ENCODE assay signal across 17 mouse cellular contexts in the genomic region with DNA sequence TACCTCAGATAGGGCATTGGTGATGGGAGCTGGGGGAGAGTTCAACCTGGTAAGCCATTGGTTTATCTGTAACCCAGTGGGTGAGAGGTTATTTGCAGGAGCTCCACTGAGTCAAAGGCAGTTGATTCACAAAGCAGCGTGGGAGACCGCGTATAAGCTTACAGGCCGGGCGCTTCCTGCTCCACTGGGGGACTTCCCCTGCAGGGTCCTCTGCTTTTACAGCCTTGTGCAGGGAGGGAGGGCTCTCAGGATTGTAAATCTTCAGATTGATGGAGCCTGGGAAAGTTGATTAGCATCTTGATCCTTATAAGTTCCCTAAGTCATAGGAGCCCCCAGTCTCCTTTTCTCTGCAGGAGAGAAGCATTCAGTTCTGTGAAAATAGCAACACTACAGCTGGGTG.
DNase-seq lines count a peak whose midpoint lies in the region; ATAC-seq lines count a peak whose summit lies in the region.
"Had no signal": no experiment of that assay in that cellular context is flagged by ENCODE, and none has a peak within 500 bp of the region (broad histone marks: within the 10 kb centered on the region; RNA-seq: fewer than 3 reads in every experiment).

No protein-coding gene starts in this region.

- no peak overlapping the region for H3K9ac ChIP-seq in hindbrain, embryonic 12.5 days
- no peak overlapping the region for H3K9ac ChIP-seq in hindbrain, embryonic 16.5 days (ENCODE audit: low read depth, low read length)
- H3K9ac ChIP-seq in lung, embryonic 16.5 days (ENCODE audit: low read length), result no peak overlapping the region
- no peak overlapping the region for H3K9ac ChIP-seq in neural tube, embryonic 12.5 days
- H3K9ac ChIP-seq: forebrain, embryonic 12.5 days; heart, embryonic 12.5 days had no signal

- peaks cover 12% of the 10 kb centered on the region for H3K36me3 ChIP-seq in hindbrain, embryonic 12.5 days
- H3K36me3 ChIP-seq in hindbrain, embryonic 16.5 days (ENCODE audit: control insufficient read depth, insufficient read depth, low read length), result peaks cover 7% of the 10 kb centered on the region; the same call in 1 of the 2 replicates
- H3K36me3 ChIP-seq in lung, embryonic 16.5 days (ENCODE audit: control insufficient read depth, insufficient read depth, low read length), result peaks cover 10% of the 10 kb centered on the region
- peaks cover 14% of the 10 kb centered on the region for H3K36me3 ChIP-seq in neural tube, embryonic 12.5 days

- H3K27ac ChIP-seq in hindbrain, embryonic 12.5 days, result 0 out of 2 replicates have a peak overlapping the region, but pooled peaks have one; percentile 8
- H3K27ac ChIP-seq in hindbrain, embryonic 16.5 days (ENCODE audit: low read depth, low read length), result no peak overlapping the region
- H3K27ac ChIP-seq in lung, embryonic 16.5 days (ENCODE audit: low read length), result 0 out of 2 replicates have a peak overlapping the region, but pooled peaks have one; percentile 20
- no peak overlapping the region for H3K27ac ChIP-seq in neural tube, embryonic 12.5 days
- H3K27ac ChIP-seq: forebrain, embryonic 12.5 days; layer of hippocampus, adult 2 months had no signal

- WGBS in hindbrain, embryonic 12.5 days, result 15% methylated on average over 5 of the region's 5 CpGs
- WGBS in hindbrain, embryonic 16.5 days, result 31% methylated on average over 5 of the region's 5 CpGs
- 30% methylated on average over 5 of the region's 5 CpGs for WGBS in lung, embryonic 16.5 days
- 2% methylated on average over 5 of the region's 5 CpGs for WGBS in neural tube, embryonic 12.5 days

- H3K4me1 ChIP-seq in hindbrain, embryonic 12.5 days, result peaks cover 9% of the 10 kb centered on the region
- no peaks in the 10 kb centered on the region for H3K4me1 ChIP-seq in hindbrain, embryonic 16.5 days (ENCODE audit: control insufficient read depth, insufficient read depth, low read depth, low read length)
- H3K4me1 ChIP-seq in lung, embryonic 16.5 days (replicated peaks; ENCODE audit: control insufficient read depth, insufficient read depth, low read length), result peaks cover 4% of the 10 kb centered on the region; the same call in 1 of the 2 replicates
- H3K4me1 ChIP-seq in neural tube, embryonic 12.5 days, result peaks cover 8% of the 10 kb centered on the region

- ATAC-seq in hindbrain, embryonic 12.5 days (ENCODE audit: low FRiP score), result no peak
- no peak for ATAC-seq in hindbrain, embryonic 16.5 days
- ATAC-seq in lung, embryonic 16.5 days (ENCODE audit: low read depth), result no peak
- ATAC-seq in neural tube, embryonic 12.5 days (ENCODE audit: low FRiP score, low read depth), result peak; percentile 53; the same call in 1 of the 2 replicates

- H3K9me3 ChIP-seq in hindbrain, embryonic 12.5 days (replicated peaks), result no peaks in the 10 kb centered on the region
- no peaks in the 10 kb centered on the region for H3K9me3 ChIP-seq in hindbrain, embryonic 16.5 days (ENCODE audit: control insufficient read depth, low read length)
- H3K9me3 ChIP-seq in lung, embryonic 16.5 days (ENCODE audit: control insufficient read depth, low read length), result no peaks in the 10 kb centered on the region
- H3K9me3 ChIP-seq in neural tube, embryonic 12.5 days, result no peaks in the 10 kb centered on the region
- H3K9me3 ChIP-seq: forebrain, embryonic 12.5 days; heart, embryonic 12.5 days; megakaryocyte, embryonic 14.5 days had no signal

- no peaks in the 10 kb centered on the region for H3K27me3 ChIP-seq in hindbrain, embryonic 12.5 days
- H3K27me3 ChIP-seq in hindbrain, embryonic 16.5 days (replicated peaks; ENCODE audit: control insufficient read depth, insufficient read depth, low read length), result no peaks in the 10 kb centered on the region
- no peaks in the 10 kb centered on the region for H3K27me3 ChIP-seq in lung, embryonic 16.5 days (ENCODE audit: control insufficient read depth, insufficient read depth, low read depth, low read length)
- no peaks in the 10 kb centered on the region for H3K27me3 ChIP-seq in neural tube, embryonic 12.5 days (replicated peaks)
- H3K27me3 ChIP-seq: forebrain, embryonic 12.5 days; heart, embryonic 12.5 days; megakaryocyte, embryonic 14.5 days had no signal

- no peak for DNase-seq in lung, postnatal 25 days (ENCODE audit: low spot score)
- DNase-seq in embryo, embryonic 11.5 days (ENCODE audit: low read depth, low spot score), result peak; percentile 14
- no peak for DNase-seq in natural killer cell, adult 2 months (ENCODE audit: low spot score in 2 of 2)
- DNase-seq in frontal cortex, postnatal 36 days (ENCODE audit: low spot score in 2 of 2), result no peak
- DNase-seq: cerebellum, adult 18-20 months; gastrocnemius, postnatal 25 days; lung, adult 18-20 months; right cerebral cortex, postnatal 4 days; thymus, postnatal 25 days had no signal

- no peak overlapping the region for H3K4me2 ChIP-seq in hindbrain, embryonic 12.5 days (replicated peaks)
- H3K4me2 ChIP-seq in hindbrain, embryonic 16.5 days (ENCODE audit: low read length), result no peak overlapping the region
- no peak overlapping the region for H3K4me2 ChIP-seq in lung, embryonic 16.5 days (ENCODE audit: low read depth, low read length)
- no peak overlapping the region for H3K4me2 ChIP-seq in neural tube, embryonic 12.5 days (replicated peaks)
- H3K4me2 ChIP-seq: forebrain, embryonic 12.5 days; heart, embryonic 12.5 days had no signal

- no peak overlapping the region for H3K4me3 ChIP-seq in hindbrain, embryonic 12.5 days
- no peak overlapping the region for H3K4me3 ChIP-seq in hindbrain, embryonic 16.5 days (ENCODE audit: low read length)
- H3K4me3 ChIP-seq in lung, embryonic 16.5 days (ENCODE audit: low read length), result no peak overlapping the region
- H3K4me3 ChIP-seq in neural tube, embryonic 12.5 days, result no peak overlapping the region
- H3K4me3 ChIP-seq: forebrain, embryonic 12.5 days; heart, embryonic 12.5 days; layer of hippocampus, adult 2 months; megakaryocyte, embryonic 14.5 days had no signal

Comparison
In these comparisons a context has a peak if more than half of its experiments do, and no peak if none do; other contexts are left out.
1. H3K27ac ChIP-seq: peak in hindbrain, embryonic 12.5 days (single experiment) and lung, embryonic 16.5 days (single experiment); none in hindbrain, embryonic 16.5 days (single experiment) and neural tube, embryonic 12.5 days (single experiment).